Mouse (Mus musculus) forebrain, postnatal 0 days (tissue): ENCODE measurements around the gene Ptch2. TPM values are rescaled to one million over a fixed set of nuclear protein-coding genes. Genes with fewer than 3 reads are reported as not detected.

Source experiments
- ATAC-seq: fragments of 200-750 bp; cut with Nextera tagmentation; 2 replicates; pipeline ENCODE4 v1.8.0; 2017; ENCODE audit warnings: mild to moderate bottlenecking, moderate library complexity
- DNase-seq: peaks from one replicate; pipeline ENCODE4 v3.0.0-alpha.2; 2015
- H3K27ac ChIP-seq: fragments of 300-500 bp; sonication (generic); 2 replicates; pipeline ENCODE4 v1.5.1; 2014; ENCODE audit warnings: low read depth, mild to moderate bottlenecking, antibody characterized with exemption, low read length, moderate library complexity, mixed read lengths
- H3K27me3 ChIP-seq: fragments of 300-500 bp; sonication (generic); 2 replicates; pipeline ENCODE4 v1.6.1; 2014; ENCODE audit warnings: mild to moderate bottlenecking, low read length, mixed read lengths; ENCODE audit not compliant: insufficient read depth
- H3K36me3 ChIP-seq: fragments of 300-500 bp; sonication (generic); 2 replicates; pipeline ENCODE4 v1.6.1; 2014; ENCODE audit warnings: mild to moderate bottlenecking, moderate library complexity; ENCODE audit not compliant: insufficient read depth
- H3K4me1 ChIP-seq: fragments of 300-500 bp; sonication (generic); 2 replicates; pipeline ENCODE4 v1.6.1; 2014; ENCODE audit warnings: antibody characterized with exemption; ENCODE audit not compliant: insufficient read depth
- H3K4me2 ChIP-seq: fragments of 300-500 bp; sonication (generic); 2 replicates; pipeline ENCODE4 v1.6.1; 2014; ENCODE audit warnings: low read depth, mild to moderate bottlenecking, moderate library complexity
- H3K4me3 ChIP-seq: fragments of 300-500 bp; sonication (generic); 2 replicates; pipeline ENCODE4 v1.5.1; 2014; ENCODE audit warnings: low read depth, low read length, mixed read lengths
- H3K9ac ChIP-seq: fragments of 300-500 bp; sonication (generic); 2 replicates; pipeline ENCODE4 v1.6.1; 2014; ENCODE audit warnings: mild to moderate bottlenecking
- H3K9me3 ChIP-seq: fragments of 300-500 bp; sonication (generic); 2 replicates; pipeline ENCODE4 v1.6.1; 2016; ENCODE audit warnings: low read length
- CTCF ChIP-seq: sonication (generic); IDR thresholded peaks from 2 replicates; pipeline ENCODE4 v1.5.1; 2016; ENCODE audit warnings: antibody characterized with exemption, control low read depth, low read depth
- WGBS: fragments of 180-500 bp; shearing (Covaris S2); extraction: QIAGEN DNeasy Blood & Tissue Kit; methylation state at CpG from one replicate; pipeline ENCODE4 v1.1.7; 2014; 5-methylcytosine and 5-hydroxymethylcytosine counted together
- polyA plus RNA-seq: library from polyadenylated mRNA; unstranded; fragments of >200 nt; fragmentation: Nextera tagmentation; extraction: Ambion mirVana; gene quantifications from 2 replicates; pipeline ENCODE4 v1.2.1, GENCODE M21; 2015
- total RNA-seq: library from RNA; depleted of rRNA; stranded (reverse); fragments of >200 nt; gene quantifications from 2 replicates; pipeline ENCODE4 v1.2.3, GENCODE M21; 2014; rRNA removed

Gene Ptch2
- total RNA-seq, result 4.0 and 8.6 TPM in 2 replicates
- polyA plus RNA-seq, result 0.96 and 1.9 TPM in 2 replicates

GRCm38 (mm10) chr4:117095551-117096452 is at the start of gene Ptch2:
TSS of gene Ptch2 (plus strand) at chr4:117096075.
- peak; percentile 87 for DNase-seq
- H3K9me3 ChIP-seq, result no peaks in the 10 kb centered on the region
- TF ChIP-seq CTCF, result peak; percentile 36; the same call in 1 of the 2 replicates
- peaks cover 2% of the 10 kb centered on the region; the same call in 1 of the 2 replicates for H3K36me3 ChIP-seq
- peak within 1 kb of the TSS; percentile 67 for H3K4me3 ChIP-seq
- ATAC-seq, result peak; percentile 95
- no peaks in the 10 kb centered on the region for H3K27me3 ChIP-seq
- peak within 1 kb of the TSS; percentile 77 for H3K9ac ChIP-seq
- peaks cover 9% of the 10 kb centered on the region; the same call in 1 of the 2 replicates for H3K4me1 ChIP-seq
- WGBS, result 2% methylated on average over 49 of the region's 50 CpGs
- H3K27ac ChIP-seq, result peak within 1 kb of the TSS; percentile 69
- peak within 1 kb of the TSS; percentile 97 for H3K4me2 ChIP-seq

DNA sequence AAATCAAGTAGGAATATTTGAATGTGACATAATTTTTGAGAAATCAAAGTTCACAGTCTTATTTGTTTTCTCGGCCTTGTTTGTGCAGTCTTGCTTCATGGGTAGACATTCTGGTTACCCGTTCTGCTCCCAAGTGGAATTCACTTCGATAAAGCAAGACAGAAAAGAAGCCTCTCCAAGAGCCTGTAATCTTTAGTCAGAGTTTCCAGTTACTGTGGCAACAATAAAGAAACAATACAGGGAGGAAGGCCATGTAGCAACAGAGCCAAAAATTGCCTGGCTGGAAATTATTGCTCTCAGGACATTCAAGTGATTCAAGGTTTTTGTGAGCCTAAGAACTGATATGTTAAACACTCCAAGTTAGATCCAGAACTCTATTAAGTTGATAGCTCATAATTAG is 47.0 kb upstream of the Ptch2 start:
- H3K9me3 ChIP-seq, result no peaks in the 10 kb centered on the region
- peaks cover 7% of the 10 kb centered on the region; the same call in 1 of the 2 replicates for H3K36me3 ChIP-seq
- H3K27me3 ChIP-seq, result no peaks in the 10 kb centered on the region
- no peak for TF ChIP-seq CTCF
- no peak overlapping the region for H3K4me2 ChIP-seq
- DNase-seq, result no peak
- ATAC-seq, result no peak
- no peak overlapping the region for H3K4me3 ChIP-seq
- WGBS, result 61% methylated on average over 3 of the region's 3 CpGs
- H3K9ac ChIP-seq, result no peak overlapping the region
- H3K4me1 ChIP-seq, result no peaks in the 10 kb centered on the region
- no peak overlapping the region for H3K27ac ChIP-seq

GRCm38 (mm10) chr4:117049485-117049884 is 46.4 kb upstream of the Ptch2 start:
- ATAC-seq, result no peak
- WGBS, result 95% methylated on average over 1 of the region's 1 CpGs
- DNase-seq, result no peak
- Histone ChIP-seq H3K4me2 (no peak overlapping the region), H3K4me3 (no peak overlapping the region), H3K36me3 (peaks cover 7% of the 10 kb centered on the region; the same call in 1 of the 2 replicates), H3K27me3 (no peaks in the 10 kb centered on the region), H3K9ac (no peak overlapping the region), H3K9me3 (no peaks in the 10 kb centered on the region), H3K27ac (no peak overlapping the region), H3K4me1 (no peaks in the 10 kb centered on the region)
- TF ChIP-seq CTCF, result no peak

- no peak overlapping the region for H3K9ac ChIP-seq
- no peaks in the 10 kb centered on the region for H3K9me3 ChIP-seq
- WGBS, result 70% methylated on average over 4 of the region's 4 CpGs
- ATAC-seq (no peak), DNase-seq (no peak)
- H3K4me2 ChIP-seq, result no peak overlapping the region
- H3K27me3 ChIP-seq, result no peaks in the 10 kb centered on the region
- H3K4me1 ChIP-seq, result no peaks in the 10 kb centered on the region
- H3K4me3 ChIP-seq, result no peak overlapping the region
- H3K36me3 ChIP-seq, result peaks cover 7% of the 10 kb centered on the region; the same call in 1 of the 2 replicates
- no peak for TF ChIP-seq CTCF
- H3K27ac ChIP-seq, result no peak overlapping the region
Measured at GRCm38 (mm10) chr4:117052626-117053025, 43.2 kb upstream of the Ptch2 start.

DNA sequence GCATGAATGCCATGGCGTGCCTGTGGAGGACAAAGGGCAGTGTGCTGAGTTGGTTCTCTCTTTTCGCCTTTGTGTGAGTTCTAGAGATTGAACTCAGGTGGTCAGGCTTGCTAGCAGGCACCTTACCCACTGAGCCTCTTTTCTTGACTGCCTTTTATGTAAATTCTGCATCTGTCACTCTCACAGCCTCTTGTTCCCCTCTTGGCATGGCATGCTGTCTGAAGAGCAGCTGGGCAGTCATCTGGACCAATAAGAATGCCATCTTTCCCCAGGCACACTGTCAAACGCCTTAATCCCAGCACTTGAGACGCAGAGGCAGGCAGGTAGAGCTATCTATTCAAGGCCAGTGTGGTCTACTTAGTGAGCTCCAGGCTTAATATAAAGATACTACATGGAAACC is 41.9 kb upstream of the Ptch2 start:
- Histone ChIP-seq H3K4me1 (no peaks in the 10 kb centered on the region), H3K27me3 (no peaks in the 10 kb centered on the region), H3K9ac (no peak overlapping the region), H3K27ac (no peak overlapping the region), H3K36me3 (peaks cover 7% of the 10 kb centered on the region; the same call in 1 of the 2 replicates), H3K4me3 (no peak overlapping the region), H3K9me3 (no peaks in the 10 kb centered on the region), H3K4me2 (no peak overlapping the region)
- peak; percentile 1 for DNase-seq
- no peak for TF ChIP-seq CTCF
- 56% methylated on average over 4 of the region's 4 CpGs for WGBS
- no peak for ATAC-seq

DNA sequence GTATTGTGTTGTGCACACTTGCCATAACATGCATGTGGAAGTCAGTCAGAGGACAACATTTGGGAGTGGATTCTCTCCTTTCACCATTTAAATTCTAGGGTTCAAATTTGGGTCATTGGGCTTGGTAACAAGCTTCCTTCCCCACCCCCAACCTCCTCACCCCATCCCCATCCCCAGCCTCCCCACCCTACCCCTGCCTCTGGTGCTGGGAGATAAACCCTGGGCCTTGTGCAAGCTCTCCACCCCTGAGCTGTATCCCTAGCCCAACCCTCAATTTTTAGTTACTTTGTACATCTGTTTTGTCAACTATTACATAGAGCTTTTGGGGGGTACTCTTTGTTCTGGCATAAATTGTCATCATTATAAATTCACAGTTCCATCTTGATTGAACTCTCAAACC is 39.8 kb upstream of the Ptch2 start:
- DNase-seq (no peak), ATAC-seq (no peak)
- Histone ChIP-seq H3K27ac (no peak overlapping the region), H3K27me3 (no peaks in the 10 kb centered on the region), H3K9ac (no peak overlapping the region), H3K4me2 (no peak overlapping the region), H3K4me1 (no peaks in the 10 kb centered on the region), H3K4me3 (no peak overlapping the region), H3K36me3 (0 out of 2 replicates have a peak, but pooled peaks cover 7% of the 10 kb centered on the region), H3K9me3 (no peaks in the 10 kb centered on the region)
- TF ChIP-seq CTCF, result no peak

GRCm38 (mm10) chr4:117056514-117056913 is 39.4 kb upstream of the Ptch2 start:
- H3K4me3 ChIP-seq, result no peak overlapping the region
- no peak overlapping the region for H3K4me2 ChIP-seq
- H3K27me3 ChIP-seq, result no peaks in the 10 kb centered on the region
- 0 out of 2 replicates have a peak, but pooled peaks cover 9% of the 10 kb centered on the region for H3K36me3 ChIP-seq
- no peaks in the 10 kb centered on the region for H3K4me1 ChIP-seq
- H3K27ac ChIP-seq, result no peak overlapping the region
- H3K9ac ChIP-seq, result no peak overlapping the region
- WGBS, result 83% methylated on average over 2 of the region's 2 CpGs
- DNase-seq (no peak), ATAC-seq (no peak)
- no peaks in the 10 kb centered on the region for H3K9me3 ChIP-seq
- no peak for TF ChIP-seq CTCF
